Mouse (Mus musculus) kidney, adult 2 months (tissue): ENCODE data around the gene Mtfr1l. TPM values are rescaled to one million over a fixed set of nuclear protein-coding genes. Genes with fewer than 3 reads are reported as not detected.

Source experiments
- DNase-seq: peaks from one replicate; pipeline ENCODE4 v3.0.0; 2021
- H3K27ac ChIP-seq: fragments of 200-500 bp; 2 replicates; pipeline ENCODE4 v1.5.1; 2012; ENCODE audit warnings: low read depth, low read length, control low read depth, inconsistent platforms; ENCODE audit not compliant: insufficient read depth
- H3K27me3 ChIP-seq: fragments of 200-500 bp; replicated peaks from 2 replicates; pipeline ENCODE4 v1.6.1; 2012; ENCODE audit warnings: mild to moderate bottlenecking, moderate library complexity, low read length, inconsistent platforms; ENCODE audit not compliant: control insufficient read depth, insufficient read depth
- H3K36me3 ChIP-seq: fragments of 200-500 bp; 2 replicates; pipeline ENCODE4 v1.6.1; 2012; ENCODE audit warnings: mild to moderate bottlenecking, moderate library complexity, low read length, inconsistent platforms; ENCODE audit not compliant: control insufficient read depth, insufficient read depth
- H3K4me1 ChIP-seq: fragments of 200-500 bp; 2 replicates; pipeline ENCODE4 v1.6.1; 2011; ENCODE audit warnings: low read length; ENCODE audit not compliant: control insufficient read depth, insufficient read depth
- H3K4me3 ChIP-seq: fragments of 200-500 bp; 2 replicates; pipeline ENCODE4 v1.5.1; 2011; ENCODE audit warnings: mild to moderate bottlenecking, low read depth, low read length, control low read depth; ENCODE audit not compliant: insufficient read depth
- CTCF ChIP-seq: fragments of 200-500 bp; conservative IDR thresholded peaks from 2 replicates; pipeline ENCODE4 v1.5.1; 2011; ENCODE audit warnings: low read depth, mild to moderate bottlenecking, control low read depth, low read length, moderate library complexity, mixed read lengths; ENCODE audit not compliant: insufficient read depth, insufficient read length
- POLR2A ChIP-seq: fragments of 200-500 bp; IDR thresholded peaks from one replicate; pipeline ENCODE4 v1.6.1; 2011; ENCODE audit warnings: low read depth, low read length, control low read depth
- WGBS: fragments of 180-500 bp; shearing (Covaris S2); methylation state at CpG from one replicate; pipeline ENCODE4 v1.1.7; 2018; 5-methylcytosine and 5-hydroxymethylcytosine counted together
- polyA plus RNA-seq: library from polyadenylated mRNA; depleted of rRNA; stranded (reverse); fragments of >200 nt; gene quantifications from 2 replicates; pipeline ENCODE4 v1.2.3, GENCODE M21; 2012

Gene Mtfr1l
- polyA plus RNA-seq, 1 experiment: 133 TPM

GRCm38 (mm10) chr4:134533421-134533820 lies 1.8 kb downstream of the Mtfr1l start:
- DNase-seq: no peak
- no peak overlapping the region for H3K27ac ChIP-seq
- H3K36me3 ChIP-seq: peaks cover 4% of the 10 kb centered on the region
- no peaks in the 10 kb centered on the region for H3K27me3 ChIP-seq
- TF ChIP-seq POLR2A (no peak), CTCF (no peak)
- H3K4me1 ChIP-seq: peaks cover 5% of the 10 kb centered on the region; the same call in 1 of the 2 replicates
- H3K4me3 ChIP-seq: no peak overlapping the region
- WGBS: 80% methylated on average over 4 of the region's 4 CpGs

- Histone ChIP-seq H3K36me3 (peaks cover 6% of the 10 kb centered on the region), H3K27ac (no peak overlapping the region), H3K4me3 (no peak overlapping the region), H3K27me3 (no peaks in the 10 kb centered on the region), H3K4me1 (peaks cover 5% of the 10 kb centered on the region; the same call in 1 of the 2 replicates)
- 79% methylated on average over 4 of the region's 4 CpGs for WGBS
- no peak for DNase-seq
- TF ChIP-seq CTCF (no peak), POLR2A (no peak)
These were observed 2.3 kb downstream of the Mtfr1l start for GRCm38 (mm10) chr4:134532928-134533327.

- no peak overlapping the region for H3K4me3 ChIP-seq
- no peaks in the 10 kb centered on the region for H3K27me3 ChIP-seq
- H3K27ac ChIP-seq: no peak overlapping the region
- DNase-seq: no peak
- TF ChIP-seq CTCF (no peak), POLR2A (no peak)
- H3K36me3 ChIP-seq: peaks cover 8% of the 10 kb centered on the region
- 79% methylated on average over 5 of the region's 5 CpGs for WGBS
- H3K4me1 ChIP-seq: no peaks in the 10 kb centered on the region
These were observed 9.0 kb downstream of the Mtfr1l start for GRCm38 (mm10) chr4:134526220-134526619.

- whole genome bisulfite sequencing: 67% methylated on average over 5 of the region's 5 CpGs
- H3K27me3 ChIP-seq: no peaks in the 10 kb centered on the region
- DNase-seq: no peak
- H3K36me3 ChIP-seq: peaks cover 8% of the 10 kb centered on the region
- H3K27ac ChIP-seq: no peak overlapping the region
- TF ChIP-seq CTCF (no peak), POLR2A (no peak)
- H3K4me1 ChIP-seq: no peaks in the 10 kb centered on the region
- H3K4me3 ChIP-seq: no peak overlapping the region
These were observed 9.4 kb downstream of the Mtfr1l start for GRCm38 (mm10) chr4:134525806-134526205.

- Histone ChIP-seq H3K4me1 (no peaks in the 10 kb centered on the region), H3K27ac (no peak overlapping the region), H3K36me3 (peaks cover 4% of the 10 kb centered on the region), H3K4me3 (no peak overlapping the region), H3K27me3 (no peaks in the 10 kb centered on the region)
- TF ChIP-seq CTCF: no peak
- TF ChIP-seq POLR2A: no peak
- WGBS: 82% methylated on average over 4 of the region's 4 CpGs
- DNase-seq: no peak
These were observed 11.7 kb downstream of the Mtfr1l start for GRCm38 (mm10) chr4:134523447-134523846.

- H3K36me3 ChIP-seq: no peaks in the 10 kb centered on the region
- H3K4me3 ChIP-seq: no peak overlapping the region
- no peak for DNase-seq
- no peak overlapping the region for H3K27ac ChIP-seq
- no peak for TF ChIP-seq POLR2A
- H3K4me1 ChIP-seq: 0 out of 2 replicates have a peak, but pooled peaks cover 2% of the 10 kb centered on the region
- H3K27me3 ChIP-seq: no peaks in the 10 kb centered on the region
These were observed 15.9 kb downstream of the Mtfr1l start for GRCm38 (mm10) chr4:134519281-134519680.

- H3K4me3 ChIP-seq: no peak overlapping the region
- H3K27ac ChIP-seq: no peak overlapping the region
- H3K36me3 ChIP-seq: no peaks in the 10 kb centered on the region
- WGBS: 95% methylated on average over 4 of the region's 4 CpGs
- H3K4me1 ChIP-seq: 0 out of 2 replicates have a peak, but pooled peaks cover 2% of the 10 kb centered on the region
- TF ChIP-seq POLR2A (no peak), CTCF (no peak)
- DNase-seq: no peak
- no peaks in the 10 kb centered on the region for H3K27me3 ChIP-seq
These were observed 16.6 kb downstream of the Mtfr1l start for GRCm38 (mm10) chr4:134518541-134518940.

GRCm38 (mm10) chr4:134517719-134518118 lies 17.5 kb downstream of the Mtfr1l start:
- no peak overlapping the region for H3K4me3 ChIP-seq
- peaks cover 3% of the 10 kb centered on the region; the same call in 1 of the 2 replicates for H3K4me1 ChIP-seq
- TF ChIP-seq CTCF (no peak), POLR2A (no peak)
- no peak for DNase-seq
- no peaks in the 10 kb centered on the region for H3K36me3 ChIP-seq
- 85% methylated on average over 10 of the region's 10 CpGs for WGBS
- no peaks in the 10 kb centered on the region for H3K27me3 ChIP-seq
- no peak overlapping the region for H3K27ac ChIP-seq
